Mouse (Mus musculus): ENCODE results near the gene Man2b2.

Man2b2 gene

GRCm38 (mm10) chr5:36829913-36830879 is at the start of gene Man2b2:
TSS of gene Man2b2 (minus strand) at chr5:36830653.
- DNase-seq (ENCODE audit: low read depth, low spot score) = peak; percentile 94

GRCm38 (mm10) chr5:36878801-36879200 is 48.3 kb upstream of the Man2b2 start:
- no peak for DNase-seq (ENCODE audit: low read depth, low spot score)

- DNase-seq (ENCODE audit: low read depth, low spot score) = no peak
Measured at GRCm38 (mm10) chr5:36877641-36878040, 47.2 kb upstream of the Man2b2 start.

GRCm38 (mm10) chr5:36876777-36877396 is 46.4 kb upstream of the Man2b2 start:
- no peak for DNase-seq (ENCODE audit: low read depth, low spot score)

GRCm38 (mm10) chr5:36875956-36876355 is 45.5 kb upstream of the Man2b2 start:
- DNase-seq (ENCODE audit: low read depth, low spot score) = no peak

GRCm38 (mm10) chr5:36870916-36871315 is 40.5 kb upstream of the Man2b2 start:
- no peak for DNase-seq (ENCODE audit: low read depth, low spot score)

GRCm38 (mm10) chr5:36869578-36870236 is 39.3 kb upstream of the Man2b2 start:
- DNase-seq (ENCODE audit: low read depth, low spot score) = peak; percentile 47

- DNase-seq (ENCODE audit: low read depth, low spot score) = no peak
Measured at GRCm38 (mm10) chr5:36869186-36869577, 38.7 kb upstream of the Man2b2 start.

- no peak for DNase-seq (ENCODE audit: low read depth, low spot score)
Measured at GRCm38 (mm10) chr5:36868266-36869090, 38.0 kb upstream of the Man2b2 start, which contains the start of gene Ppp2r2c. TSS of gene Ppp2r2c (plus strand) at chr5:36868513.

GRCm38 (mm10) chr5:36867561-36867960 is 37.1 kb upstream of the Man2b2 start:
- DNase-seq (ENCODE audit: low read depth, low spot score) = no peak

GRCm38 (mm10) chr5:36866701-36867250 is 36.3 kb upstream of the Man2b2 start:
- no peak for DNase-seq (ENCODE audit: low read depth, low spot score)

- no peak for DNase-seq (ENCODE audit: low read depth, low spot score)
Measured at GRCm38 (mm10) chr5:36861084-36861483, 30.6 kb upstream of the Man2b2 start.

GRCm38 (mm10) chr5:36857546-36857945 is 27.1 kb upstream of the Man2b2 start:
- no peak for DNase-seq (ENCODE audit: low read depth, low spot score)

- DNase-seq (ENCODE audit: low read depth, low spot score) = no peak
Measured at GRCm38 (mm10) chr5:36856529-36856928, 26.1 kb upstream of the Man2b2 start.

- no peak for DNase-seq (ENCODE audit: low read depth, low spot score)
Measured at GRCm38 (mm10) chr5:36855180-36855579, 24.7 kb upstream of the Man2b2 start.

- no peak for DNase-seq (ENCODE audit: low read depth, low spot score)
Measured at GRCm38 (mm10) chr5:36851572-36851971, 21.1 kb upstream of the Man2b2 start.

GRCm38 (mm10) chr5:36844490-36844889 is 14.0 kb upstream of the Man2b2 start:
- DNase-seq (ENCODE audit: low read depth, low spot score) = no peak

GRCm38 (mm10) chr5:36841701-36842100 is 11.2 kb upstream of the Man2b2 start:
- no peak for DNase-seq (ENCODE audit: low read depth, low spot score)

GRCm38 (mm10) chr5:36840092-36840491 is 9.6 kb upstream of the Man2b2 start:
- no peak for DNase-seq (ENCODE audit: low read depth, low spot score)

GRCm38 (mm10) chr5:36839602-36840001 is 9.1 kb upstream of the Man2b2 start:
- DNase-seq (ENCODE audit: low read depth, low spot score) = no peak

- no peak for DNase-seq (ENCODE audit: low read depth, low spot score)
Measured at GRCm38 (mm10) chr5:36839032-36839431, 8.6 kb upstream of the Man2b2 start.
